Comparison of ENCODE assay signal across 24 mouse cellular contexts in the genomic region with DNA sequence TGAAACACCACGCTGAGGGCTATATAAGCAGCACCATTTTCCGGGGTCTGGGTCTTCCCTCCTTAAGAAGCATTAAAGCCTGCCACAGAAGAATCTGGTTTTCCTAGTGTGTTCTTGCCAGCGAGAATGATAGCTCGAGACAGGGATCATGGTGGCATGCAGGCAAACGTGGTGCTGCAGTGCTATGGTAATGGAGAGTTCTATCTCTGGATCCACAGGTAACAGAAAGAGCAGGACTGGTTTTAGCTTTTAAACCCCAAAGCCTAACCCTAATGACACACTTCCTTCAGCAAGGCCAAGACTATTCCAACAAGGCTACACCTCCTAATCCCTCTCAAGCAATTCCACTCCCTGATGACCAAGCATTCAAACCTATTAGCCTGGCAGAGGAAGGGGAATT.
DNase-seq lines count a peak whose midpoint lies in the region; ATAC-seq and TF ChIP-seq lines count a peak whose summit lies in the region.
"Had no signal": no experiment of that assay in that cellular context is flagged by ENCODE, and none has a peak within 500 bp of the region (broad histone marks: within the 10 kb centered on the region; RNA-seq: fewer than 3 reads in every experiment).

No protein-coding gene starts in this region.

- H3K9ac ChIP-seq in intestine, embryonic 14.5 days (ENCODE audit: low read length): no peak overlapping the region
- no peak overlapping the region for H3K9ac ChIP-seq in intestine, embryonic 15.5 days
- H3K9ac ChIP-seq in midbrain, embryonic 11.5 days (ENCODE audit: low read length): no peak overlapping the region
- no peak overlapping the region for H3K9ac ChIP-seq in midbrain, embryonic 14.5 days (replicated peaks; ENCODE audit: low read length)
- H3K9ac ChIP-seq: embryonic facial prominence, embryonic 13.5 days; embryonic facial prominence, embryonic 15.5 days; forebrain, embryonic 12.5 days had no signal

- intact Hi-C loops in left cerebral cortex, adult 2 months (cut with DNase I): no loop called here

- WGBS in intestine, embryonic 14.5 days: 90% methylated on average over 5 of the region's 5 CpGs
- WGBS in intestine, embryonic 15.5 days: 90% methylated on average over 5 of the region's 5 CpGs
- WGBS in midbrain, embryonic 11.5 days: 89% methylated on average over 5 of the region's 5 CpGs
- WGBS in midbrain, embryonic 14.5 days: 92% methylated on average over 5 of the region's 5 CpGs

- no peaks in the 10 kb centered on the region for H3K36me3 ChIP-seq in intestine, embryonic 14.5 days (ENCODE audit: control insufficient read depth, insufficient read depth, low read length)
- no peaks in the 10 kb centered on the region for H3K36me3 ChIP-seq in intestine, embryonic 15.5 days
- H3K36me3 ChIP-seq in midbrain, embryonic 11.5 days (ENCODE audit: control insufficient read depth, insufficient read depth, low read length): no peaks in the 10 kb centered on the region
- H3K36me3 ChIP-seq in midbrain, embryonic 14.5 days (ENCODE audit: control insufficient read depth, insufficient read depth, low read length): no peaks in the 10 kb centered on the region
- H3K36me3 ChIP-seq: embryonic facial prominence, embryonic 13.5 days; embryonic facial prominence, embryonic 15.5 days; forebrain, embryonic 10.5 days; forebrain, embryonic 12.5 days had no signal

- H3K9me3 ChIP-seq in intestine, embryonic 14.5 days (ENCODE audit: control insufficient read depth, low read length): no peaks in the 10 kb centered on the region
- H3K9me3 ChIP-seq in intestine, embryonic 15.5 days: no peaks in the 10 kb centered on the region
- no peaks in the 10 kb centered on the region for H3K9me3 ChIP-seq in midbrain, embryonic 11.5 days (ENCODE audit: control insufficient read depth, low read length)
- no peaks in the 10 kb centered on the region for H3K9me3 ChIP-seq in midbrain, embryonic 14.5 days (ENCODE audit: control insufficient read depth, low read length)
- H3K9me3 ChIP-seq: embryonic facial prominence, embryonic 13.5 days; embryonic facial prominence, embryonic 15.5 days; forebrain, embryonic 10.5 days; forebrain, embryonic 12.5 days had no signal

- no peaks in the 10 kb centered on the region for H3K4me1 ChIP-seq in intestine, embryonic 14.5 days (replicated peaks; ENCODE audit: control insufficient read depth, insufficient read depth, low read length)
- no peaks in the 10 kb centered on the region for H3K4me1 ChIP-seq in intestine, embryonic 15.5 days (replicated peaks)
- no peaks in the 10 kb centered on the region for H3K4me1 ChIP-seq in midbrain, embryonic 11.5 days (ENCODE audit: control insufficient read depth, insufficient read depth, low read length)
- H3K4me1 ChIP-seq in midbrain, embryonic 14.5 days (ENCODE audit: control insufficient read depth, insufficient read depth, low read length): no peaks in the 10 kb centered on the region
- H3K4me1 ChIP-seq: embryonic facial prominence, embryonic 13.5 days; embryonic facial prominence, embryonic 15.5 days; forebrain, embryonic 10.5 days; forebrain, embryonic 12.5 days had no signal

- ATAC-seq in CD4-positive, CD25-positive, alpha-beta regulatory T cell, adult 4 months: no peak
- ATAC-seq in intestine, embryonic 14.5 days (replicated peaks; ENCODE audit: low FRiP score, low TSS enrichment, low read depth): no peak
- no peak for ATAC-seq in intestine, embryonic 15.5 days
- ATAC-seq in midbrain, embryonic 11.5 days (ENCODE audit: low FRiP score): no peak
- ATAC-seq in midbrain, embryonic 14.5 days (ENCODE audit: low FRiP score, low TSS enrichment): no peak
- ATAC-seq: forebrain, embryonic 14.5 days; forebrain, embryonic 16.5 days had no signal

- no peaks in the 10 kb centered on the region for H3K27me3 ChIP-seq in intestine, embryonic 14.5 days (replicated peaks; ENCODE audit: control insufficient read depth, insufficient read depth, low read length)
- H3K27me3 ChIP-seq in intestine, embryonic 15.5 days (replicated peaks): no peaks in the 10 kb centered on the region
- H3K27me3 ChIP-seq in midbrain, embryonic 11.5 days (ENCODE audit: control insufficient read depth, insufficient read depth, low read length): no peaks in the 10 kb centered on the region
- no peaks in the 10 kb centered on the region for H3K27me3 ChIP-seq in midbrain, embryonic 14.5 days (ENCODE audit: control insufficient read depth, insufficient read depth, low read length)
- H3K27me3 ChIP-seq: embryonic facial prominence, embryonic 13.5 days; embryonic facial prominence, embryonic 15.5 days; forebrain, embryonic 12.5 days had no signal

- H3K27ac ChIP-seq in intestine, embryonic 14.5 days (ENCODE audit: low read depth): no peak overlapping the region
- no peak overlapping the region for H3K27ac ChIP-seq in intestine, embryonic 15.5 days
- no peak overlapping the region for H3K27ac ChIP-seq in midbrain, embryonic 11.5 days (ENCODE audit: low read depth, low read length)
- no peak overlapping the region for H3K27ac ChIP-seq in midbrain, embryonic 14.5 days (replicated peaks; ENCODE audit: low read depth, low read length)
- H3K27ac ChIP-seq in left cerebral cortex, adult 2 months: no peak overlapping the region
- H3K27ac ChIP-seq: embryonic facial prominence, embryonic 13.5 days; embryonic facial prominence, embryonic 15.5 days; forebrain, embryonic 10.5 days; forebrain, embryonic 12.5 days had no signal

- no peak overlapping the region for H3K4me3 ChIP-seq in intestine, embryonic 14.5 days (ENCODE audit: low read depth, low read length)
- H3K4me3 ChIP-seq in intestine, embryonic 15.5 days (replicated peaks): no peak overlapping the region
- no peak overlapping the region for H3K4me3 ChIP-seq in midbrain, embryonic 11.5 days (ENCODE audit: low read depth, low read length)
- no peak overlapping the region for H3K4me3 ChIP-seq in midbrain, embryonic 14.5 days (replicated peaks; ENCODE audit: low read depth, low read length)
- H3K4me3 ChIP-seq in left cerebral cortex, adult 2 months: no peak overlapping the region
- H3K4me3 ChIP-seq: embryonic facial prominence, embryonic 13.5 days; embryonic facial prominence, embryonic 15.5 days; erythroblast, embryonic 14.5 days; forebrain, embryonic 10.5 days; forebrain, embryonic 12.5 days had no signal

- peak; percentile 3 for DNase-seq in CD4-positive, CD25-positive, alpha-beta regulatory T cell, adult 2 months (ENCODE audit: low read depth, low spot score)
- DNase-seq in intestine, embryonic 14.5 days (ENCODE audit: low spot score): peak; percentile 53
- DNase-seq in midbrain, embryonic 11.5 days (ENCODE audit: low spot score, missing footprints): peak; percentile 70
- DNase-seq in midbrain, embryonic 14.5 days: no peak
- DNase-seq in left cerebral cortex, adult 2 months (ENCODE audit: extremely low spot score in 1 of 2, low spot score in 2 of 2): no peak
- DNase-seq: adrenal gland, adult 2 months; adrenal gland, postnatal 10 days; adrenal gland, postnatal 25 days; cerebellum, adult 11 months; cerebellum, adult 18-20 months; cerebellum, adult 8-10 months; cerebellum, adult 9-11 months; cerebellum, postnatal 14 days; cerebellum, postnatal 36 days; embryo, embryonic 11 days had no signal

- no peak overlapping the region for H3K4me2 ChIP-seq in intestine, embryonic 14.5 days (ENCODE audit: low read length)
- H3K4me2 ChIP-seq in intestine, embryonic 15.5 days (replicated peaks): no peak overlapping the region
- H3K4me2 ChIP-seq in midbrain, embryonic 11.5 days: no peak overlapping the region
- no peak overlapping the region for H3K4me2 ChIP-seq in midbrain, embryonic 14.5 days (ENCODE audit: low read length)
- H3K4me2 ChIP-seq: embryonic facial prominence, embryonic 13.5 days; embryonic facial prominence, embryonic 15.5 days; forebrain, embryonic 12.5 days had no signal

- no peak for TF ChIP-seq CTCF in left cerebral cortex, adult 2 months (IDR thresholded peaks at IDR 0.05)

Comparison
In these comparisons a context has a peak if more than half of its experiments do, and no peak if none do; other contexts are left out.
1. DNase-seq: peak in CD4-positive, CD25-positive, alpha-beta regulatory T cell, adult 2 months (single experiment), intestine, embryonic 14.5 days (single experiment) and midbrain, embryonic 11.5 days (single experiment); none in midbrain, embryonic 14.5 days (single experiment) and left cerebral cortex, adult 2 months (0 of 2).